ENCODE assay signal across 11 mouse cellular contexts in genomic region chr5:146187441-146187840, GRCm38 (mm10). TPM values are rescaled to one million over a fixed set of nuclear protein-coding genes. Genes with fewer than 3 reads are reported as not detected.
DNase-seq lines count a peak whose midpoint lies in the region; ATAC-seq and TF ChIP-seq lines count a peak whose summit lies in the region.
"Not testable (repeated sequence)": the region's sequence is repeated elsewhere in the genome, so short reads cannot be mapped to it uniquely, and the experiment has no call there.
"Had no signal": no experiment of that assay in that cellular context is flagged by ENCODE, and none has a peak within 500 bp of the region (broad histone marks: within the 10 kb centered on the region; RNA-seq: fewer than 3 reads in every experiment).

No protein-coding gene starts in this region.

- intact Hi-C loops in gastrocnemius, postnatal 36 days (cut with DNase I): loop anchor here (2.0 to 10.0 kb wide), 2 partner anchors 115 to 237 kb away; no protein-coding TSS in a partner anchor
- intact Hi-C loops in left cerebral cortex, postnatal 10 days (cut with DNase I): not testable (repeated sequence)

- not testable (repeated sequence) for H3K4me3 ChIP-seq in kidney, adult 2 months (ENCODE audit: insufficient read depth, low read depth, low read length); small intestine, adult 2 months (ENCODE audit: low read depth, low read length)

- 16% methylated on average over 5 of the region's 5 CpGs for WGBS in kidney, adult 2 months
- 12% methylated on average over 5 of the region's 5 CpGs for WGBS in small intestine, adult 2 months

- peak; percentile 74 for TF ChIP-seq CTCF in kidney, adult 2 months (conservative IDR thresholded peaks at IDR 0.05; ENCODE audit: insufficient read depth, insufficient read length, low read depth, low read length)
- TF ChIP-seq CTCF in small intestine, adult 2 months (IDR thresholded peaks at IDR 0.05; ENCODE audit: extremely low read depth, insufficient read length, insufficient replicate concordance, low read depth, low read length): peak; percentile 73

- H3K4me1 ChIP-seq in kidney, adult 2 months (ENCODE audit: control insufficient read depth, insufficient read depth, low read length): peaks cover 13% of the 10 kb centered on the region
- H3K4me1 ChIP-seq in small intestine, adult 2 months (ENCODE audit: control insufficient read depth, insufficient read depth, insufficient read length, low read length): not testable (repeated sequence)

- peak; percentile 65 to 83 for DNase-seq in adrenal gland, adult (ENCODE audit: inconsistent age in 2 of 2, low spot score in 1 of 2)
- peak; percentile 79 to 81 for DNase-seq in cerebellum, postnatal 36 days
- DNase-seq in gastrocnemius, postnatal 36 days: peak; percentile 48 to 50
- peak; percentile 79 for DNase-seq in kidney, adult 2 months
- DNase-seq in left cerebral cortex, postnatal 10 days (ENCODE audit: extremely low spot score in 1 of 2, low spot score in 2 of 2): peak; percentile 31 to 60
- peak; percentile 59 for DNase-seq in urinary bladder, postnatal 14 days (ENCODE audit: low spot score)

- not testable (repeated sequence) for TF ChIP-seq POLR2A in kidney, adult 2 months (IDR thresholded peaks at IDR 0.05; ENCODE audit: low read depth, low read length); small intestine, adult 2 months (IDR thresholded peaks at IDR 0.05; ENCODE audit: low read depth, low read length)

- H3K36me3 ChIP-seq in kidney, adult 2 months (ENCODE audit: control insufficient read depth, insufficient read depth, low read length); small intestine, adult 2 months (ENCODE audit: control insufficient read depth, insufficient read depth, low read length): not testable (repeated sequence)

- H3K27ac ChIP-seq in kidney, adult 2 months (ENCODE audit: insufficient read depth, low read depth, low read length); small intestine, adult 2 months (ENCODE audit: insufficient read depth, low read depth, low read length): not testable (repeated sequence)

- peak; percentile 66; the same call in 1 of the 2 replicates for ATAC-seq in megakaryocyte-erythroid progenitor cell, adult 5-6 weeks (replicated peaks; ENCODE audit: low FRiP score, low TSS enrichment, poor library complexity, severe bottlenecking)

- not testable (repeated sequence) for H3K27me3 ChIP-seq in kidney, adult 2 months (replicated peaks; ENCODE audit: control insufficient read depth, insufficient read depth, low read length); small intestine, adult 2 months (ENCODE audit: control insufficient read depth, insufficient read depth, low read length)

RNA-seq across cellular contexts. Expression of gene 1700001J03Rik, which starts 2.3 kb away (rescaled TPM):
- total RNA-seq in gastrocnemius, postnatal 36 days (2021): 1 to 10 TPM in 1 of 2 experiments, under 1 TPM in 1; 0.59 to 1.0 TPM
- 1.7 and 2.1 TPM in 2 replicates for polyA plus RNA-seq in kidney, adult 2 months (2012; rRNA removed)
- under 1 TPM in 1 of 2 experiments, not detected in 1; 0.47 TPM for total RNA-seq in left cerebral cortex, postnatal 10 days (2021)
- total RNA-seq in megakaryocyte-erythroid progenitor cell, adult 5-6 weeks (2014; fragmentation: Nextera tagmentation): not detected in 2 replicates
- not detected in 2 replicates for total RNA-seq in megakaryocyte-erythroid progenitor cell, adult 5-6 weeks (2017)
- polyA plus RNA-seq in small intestine, adult 2 months (2012; rRNA removed): 0.14 and 0.33 TPM in 2 replicates
- polyA plus RNA-seq: forebrain, embryonic 15.5 days; kidney, embryonic 14.5 days; midbrain, embryonic 16.5 days had no signal

RNA-seq across cellular contexts. Expression of gene Gm6309, which starts 16.9 kb away (rescaled TPM):
- total RNA-seq in gastrocnemius, postnatal 36 days (2021): not detected
- not detected in 2 replicates for polyA plus RNA-seq in kidney, adult 2 months (2012; rRNA removed)
- not detected for total RNA-seq in left cerebral cortex, postnatal 10 days (2021)
- not detected in 2 replicates for total RNA-seq in megakaryocyte-erythroid progenitor cell, adult 5-6 weeks (2014; fragmentation: Nextera tagmentation)
- total RNA-seq in megakaryocyte-erythroid progenitor cell, adult 5-6 weeks (2017): not detected in 2 replicates
- not detected in 2 replicates for polyA plus RNA-seq in small intestine, adult 2 months (2012; rRNA removed)
- polyA plus RNA-seq: forebrain, embryonic 15.5 days; kidney, embryonic 14.5 days; midbrain, embryonic 16.5 days had no signal

RNA-seq across cellular contexts. Expression of gene Gm5565, which starts 27.1 kb away (rescaled TPM):
- not detected for total RNA-seq in gastrocnemius, postnatal 36 days (2021)
- polyA plus RNA-seq in kidney, adult 2 months (2012; rRNA removed): not detected in 2 replicates
- total RNA-seq in left cerebral cortex, postnatal 10 days (2021): not detected
- not detected in 2 replicates for total RNA-seq in megakaryocyte-erythroid progenitor cell, adult 5-6 weeks (2014; fragmentation: Nextera tagmentation)
- not detected in 2 replicates for total RNA-seq in megakaryocyte-erythroid progenitor cell, adult 5-6 weeks (2017)
- not detected in 2 replicates for polyA plus RNA-seq in small intestine, adult 2 months (2012; rRNA removed)
- polyA plus RNA-seq: forebrain, embryonic 15.5 days; kidney, embryonic 14.5 days; midbrain, embryonic 16.5 days had no signal

RNA-seq across cellular contexts. Expression of gene Rnf6, which starts 33.9 kb away (rescaled TPM):
- 10 to 100 TPM; 29.7 to 35.9 TPM for total RNA-seq in gastrocnemius, postnatal 36 days (2021)
- polyA plus RNA-seq in kidney, adult 2 months (2012; rRNA removed): 34.8 and 36.2 TPM in 2 replicates
- 10 to 100 TPM; 39.3 to 39.9 TPM for total RNA-seq in left cerebral cortex, postnatal 10 days (2021)
- total RNA-seq in megakaryocyte-erythroid progenitor cell, adult 5-6 weeks (2014; fragmentation: Nextera tagmentation): 14.0 and 15.1 TPM in 2 replicates
- total RNA-seq in megakaryocyte-erythroid progenitor cell, adult 5-6 weeks (2017): 25.2 and 34.4 TPM in 2 replicates
- 6.1 and 12.9 TPM in 2 replicates for polyA plus RNA-seq in small intestine, adult 2 months (2012; rRNA removed)

RNA-seq across cellular contexts. Expression of gene Cdk8, which starts 43.6 kb away (rescaled TPM):
- total RNA-seq in gastrocnemius, postnatal 36 days (2021): 10 to 100 TPM; 15.4 to 16.7 TPM
- 34.5 and 38.4 TPM in 2 replicates for polyA plus RNA-seq in kidney, adult 2 months (2012; rRNA removed)
- total RNA-seq in left cerebral cortex, postnatal 10 days (2021): 10 to 100 TPM; 45.8 to 49.5 TPM
- total RNA-seq in megakaryocyte-erythroid progenitor cell, adult 5-6 weeks (2014; fragmentation: Nextera tagmentation): 60.4 and 70.3 TPM in 2 replicates
- total RNA-seq in megakaryocyte-erythroid progenitor cell, adult 5-6 weeks (2017): 51.7 and 60.3 TPM in 2 replicates
- polyA plus RNA-seq in small intestine, adult 2 months (2012; rRNA removed): 19.8 and 31.7 TPM in 2 replicates
